Mouse (Mus musculus): ENCODE results near the gene Hacd1. TPM values are rescaled to one million over a fixed set of nuclear protein-coding genes. Genes with fewer than 3 reads are reported as not detected.
A peak's percentile ranks its signal among the peaks of the same experiment; 100 is the strongest.
"Not testable (repeated sequence)": the region's sequence is repeated elsewhere in the genome, so short reads cannot be mapped to it uniquely, and the experiment has no call there.

Hacd1 gene
- polyA plus RNA-seq (2014; fragmentation: Nextera tagmentation; extraction: Ambion mirVana): 101 and 111 TPM in 2 replicates

- H3K27ac ChIP-seq (replicated peaks; ENCODE audit: low read depth, low read length): peak within 1 kb of the TSS; percentile 82
- under 1% methylated on average over 34 of the region's 101 CpGs for WGBS
- peak; percentile 90 for DNase-seq (ENCODE audit: low spot score)
These were observed at the start of gene Hacd1 for GRCm38 (mm10) chr2:14055566-14056331. TSS of gene Hacd1 (minus strand) at chr2:14056135.

GRCm38 (mm10) chr2:14103924-14104323 is 48.0 kb upstream of the Hacd1 start:
- no peak overlapping the region for H3K27ac ChIP-seq (replicated peaks; ENCODE audit: low read depth, low read length)
- H3K36me3 ChIP-seq (ENCODE audit: control insufficient read depth, insufficient read depth, low read length): peaks cover 16% of the 10 kb centered on the region
- H3K27me3 ChIP-seq (replicated peaks; ENCODE audit: control insufficient read depth, insufficient read depth, low read length): no peaks in the 10 kb centered on the region
- WGBS: 91% methylated on average over 1 of the region's 1 CpGs
- no peak overlapping the region for H3K4me3 ChIP-seq (ENCODE audit: low read depth, low read length)
- no peak overlapping the region for H3K9ac ChIP-seq (ENCODE audit: low read depth, low read length)
- ATAC-seq (ENCODE audit: low read depth): no peak
- no peak for DNase-seq (ENCODE audit: low spot score)
- no peaks in the 10 kb centered on the region for H3K9me3 ChIP-seq (ENCODE audit: control insufficient read depth, low read length)
- no peak overlapping the region for H3K4me2 ChIP-seq (ENCODE audit: low read depth, low read length)
- no peaks in the 10 kb centered on the region for H3K4me1 ChIP-seq (ENCODE audit: control insufficient read depth, insufficient read depth, low read length)

More at GRCm38 (mm10) chr2:14055566-14056331, at the start of gene Hacd1:
- Histone ChIP-seq H3K4me2 (ENCODE audit: low read depth, low read length) (peak within 1 kb of the TSS; percentile 83), H3K27me3 (replicated peaks; ENCODE audit: control insufficient read depth, insufficient read depth, low read length) (no peaks in the 10 kb centered on the region), H3K36me3 (ENCODE audit: control insufficient read depth, insufficient read depth, low read length) (no peaks in the 10 kb centered on the region), H3K4me1 (ENCODE audit: control insufficient read depth, insufficient read depth, low read length) (no peaks in the 10 kb centered on the region), H3K4me3 (ENCODE audit: low read depth, low read length) (peak within 1 kb of the TSS; percentile 79), H3K9me3 (ENCODE audit: control insufficient read depth, low read length) (no peaks in the 10 kb centered on the region), H3K9ac (ENCODE audit: low read depth, low read length) (peak within 1 kb of the TSS; percentile 80)
- peak; percentile 87 for ATAC-seq (ENCODE audit: low read depth)

- DNase-seq (ENCODE audit: low spot score) (no peak), ATAC-seq (ENCODE audit: low read depth) (no peak)
- Histone ChIP-seq H3K9ac (ENCODE audit: low read depth, low read length) (no peak overlapping the region), H3K4me3 (ENCODE audit: low read depth, low read length) (no peak overlapping the region), H3K27me3 (replicated peaks; ENCODE audit: control insufficient read depth, insufficient read depth, low read length) (no peaks in the 10 kb centered on the region), H3K9me3 (ENCODE audit: control insufficient read depth, low read length) (no peaks in the 10 kb centered on the region), H3K4me1 (ENCODE audit: control insufficient read depth, insufficient read depth, low read length) (no peaks in the 10 kb centered on the region), H3K4me2 (ENCODE audit: low read depth, low read length) (no peak overlapping the region), H3K36me3 (ENCODE audit: control insufficient read depth, insufficient read depth, low read length) (peaks cover 16% of the 10 kb centered on the region), H3K27ac (replicated peaks; ENCODE audit: low read depth, low read length) (no peak overlapping the region)
- 89% methylated on average over 2 of the region's 2 CpGs for WGBS
These were observed 46.7 kb upstream of the Hacd1 start for GRCm38 (mm10) chr2:14102603-14103002.

- H3K9me3 ChIP-seq (ENCODE audit: control insufficient read depth, low read length): peaks cover 8% of the 10 kb centered on the region; the same call in 1 of the 2 replicates
- DNase-seq (ENCODE audit: low spot score) (no peak), ATAC-seq (ENCODE audit: low read depth) (no peak)
- peaks cover 19% of the 10 kb centered on the region for H3K36me3 ChIP-seq (ENCODE audit: control insufficient read depth, insufficient read depth, low read length)
- no peak overlapping the region for H3K4me2 ChIP-seq (ENCODE audit: low read depth, low read length)
- no peak overlapping the region for H3K27ac ChIP-seq (replicated peaks; ENCODE audit: low read depth, low read length)
- H3K4me1 ChIP-seq (ENCODE audit: control insufficient read depth, insufficient read depth, low read length): no peaks in the 10 kb centered on the region
- H3K27me3 ChIP-seq (replicated peaks; ENCODE audit: control insufficient read depth, insufficient read depth, low read length): no peaks in the 10 kb centered on the region
- no peak overlapping the region for H3K9ac ChIP-seq (ENCODE audit: low read depth, low read length)
- no peak overlapping the region for H3K4me3 ChIP-seq (ENCODE audit: low read depth, low read length)
These were observed 44.6 kb upstream of the Hacd1 start for GRCm38 (mm10) chr2:14100533-14100932.

DNA sequence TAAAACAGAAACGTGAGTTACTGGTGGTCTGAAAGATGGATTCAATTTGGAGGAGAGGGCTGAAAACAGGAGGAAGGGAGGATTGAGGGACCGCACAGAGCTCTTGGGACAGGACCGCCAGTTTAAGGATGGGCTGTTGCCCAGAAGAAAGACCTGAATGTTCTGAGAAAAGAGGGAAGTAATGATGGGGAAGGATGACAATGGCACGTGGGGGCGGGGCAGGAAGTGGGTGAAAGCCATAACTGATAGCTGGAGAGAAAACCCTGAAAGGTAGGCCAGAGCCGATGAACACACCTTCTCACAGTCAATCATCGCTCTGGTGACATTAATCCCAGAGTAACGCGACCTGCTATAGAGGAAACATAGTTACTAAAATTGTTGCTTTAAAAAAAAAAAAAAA is 22.6 kb upstream of the Hacd1 start:
- peaks cover 17% of the 10 kb centered on the region for H3K4me1 ChIP-seq (ENCODE audit: control insufficient read depth, insufficient read depth, low read length)
- H3K9ac ChIP-seq (ENCODE audit: low read depth, low read length); H3K27ac ChIP-seq (replicated peaks; ENCODE audit: low read depth, low read length); H3K36me3 ChIP-seq (ENCODE audit: control insufficient read depth, insufficient read depth, low read length); DNase-seq (ENCODE audit: low spot score); H3K27me3 ChIP-seq (replicated peaks; ENCODE audit: control insufficient read depth, insufficient read depth, low read length); ATAC-seq (ENCODE audit: low read depth); H3K9me3 ChIP-seq (ENCODE audit: control insufficient read depth, low read length); H3K4me2 ChIP-seq (ENCODE audit: low read depth, low read length); H3K4me3 ChIP-seq (ENCODE audit: low read depth, low read length): not testable (repeated sequence)
- WGBS: 91% methylated on average over 8 of the region's 9 CpGs

GRCm38 (mm10) chr2:14074221-14074901 is 18.4 kb upstream of the Hacd1 start:
- H3K9ac ChIP-seq (ENCODE audit: low read depth, low read length): peak overlapping the region; percentile 92
- peak; percentile 31 for ATAC-seq (ENCODE audit: low read depth)
- under 1% methylated on average over 32 of the region's 38 CpGs for WGBS

GRCm38 (mm10) chr2:14073362-14074220 is 17.7 kb upstream of the Hacd1 start, which contains the start of gene Stam:
TSS of gene Stam (plus strand) at chr2:14074098.
- Histone ChIP-seq H3K4me3 (ENCODE audit: low read depth, low read length) (peak within 1 kb of the TSS; percentile 76), H3K4me2 (ENCODE audit: low read depth, low read length) (peak within 1 kb of the TSS; percentile 60), H3K36me3 (ENCODE audit: control insufficient read depth, insufficient read depth, low read length) (no peaks in the 10 kb centered on the region), H3K27ac (replicated peaks; ENCODE audit: low read depth, low read length) (peak within 1 kb of the TSS; percentile 92), H3K9ac (ENCODE audit: low read depth, low read length) (peak within 1 kb of the TSS; percentile 92), H3K9me3 (ENCODE audit: control insufficient read depth, low read length) (no peaks in the 10 kb centered on the region), H3K4me1 (ENCODE audit: control insufficient read depth, insufficient read depth, low read length) (peaks cover 17% of the 10 kb centered on the region), H3K27me3 (replicated peaks; ENCODE audit: control insufficient read depth, insufficient read depth, low read length) (no peaks in the 10 kb centered on the region)
- peak; percentile 96 for ATAC-seq (ENCODE audit: low read depth)
- peak; percentile 94 for DNase-seq (ENCODE audit: low spot score)
- WGBS: 0% methylated on average over 28 of the region's 50 CpGs

More at GRCm38 (mm10) chr2:14074221-14074901, 18.4 kb upstream of the Hacd1 start:
- H3K36me3 ChIP-seq (ENCODE audit: control insufficient read depth, insufficient read depth, low read length): no peaks in the 10 kb centered on the region
- H3K9me3 ChIP-seq (ENCODE audit: control insufficient read depth, low read length): no peaks in the 10 kb centered on the region
- peak; percentile 27 for DNase-seq (ENCODE audit: low spot score)
- H3K27me3 ChIP-seq (replicated peaks; ENCODE audit: control insufficient read depth, insufficient read depth, low read length): no peaks in the 10 kb centered on the region
- peak overlapping the region; percentile 92 for H3K27ac ChIP-seq (replicated peaks; ENCODE audit: low read depth, low read length)
- peak overlapping the region; percentile 60 for H3K4me2 ChIP-seq (ENCODE audit: low read depth, low read length)
- H3K4me1 ChIP-seq (ENCODE audit: control insufficient read depth, insufficient read depth, low read length): peaks cover 17% of the 10 kb centered on the region
- H3K4me3 ChIP-seq (ENCODE audit: low read depth, low read length): peak overlapping the region; percentile 76

GRCm38 (mm10) chr2:14073008-14073361 is 17.1 kb upstream of the Hacd1 start:
- H3K4me1 ChIP-seq (ENCODE audit: control insufficient read depth, insufficient read depth, low read length): peaks cover 17% of the 10 kb centered on the region
- peak overlapping the region; percentile 60 for H3K4me2 ChIP-seq (ENCODE audit: low read depth, low read length)
- no peaks in the 10 kb centered on the region for H3K9me3 ChIP-seq (ENCODE audit: control insufficient read depth, low read length)
- H3K27ac ChIP-seq (replicated peaks; ENCODE audit: low read depth, low read length): peak overlapping the region; percentile 92
- DNase-seq (ENCODE audit: low spot score): no peak
- no peaks in the 10 kb centered on the region for H3K27me3 ChIP-seq (replicated peaks; ENCODE audit: control insufficient read depth, insufficient read depth, low read length)
- H3K9ac ChIP-seq (ENCODE audit: low read depth, low read length): peak overlapping the region; percentile 92
- WGBS: 14% methylated on average over 8 of the region's 8 CpGs
- H3K4me3 ChIP-seq (ENCODE audit: low read depth, low read length): peak overlapping the region; percentile 76
- no peaks in the 10 kb centered on the region for H3K36me3 ChIP-seq (ENCODE audit: control insufficient read depth, insufficient read depth, low read length)
- ATAC-seq (ENCODE audit: low read depth): no peak
